Mouse (Mus musculus) liver, adult 2 months (tissue): Measurements from ENCODE around the gene Grtp1.

Experiments used
- CTCF ChIP-seq: fragments of 200-500 bp; IDR thresholded peaks from 2 replicates; pipeline ENCODE4 v1.5.1; 2011; ENCODE audit warnings: low read depth, low read length, control low read depth
- POLR2A ChIP-seq: fragments of 200-500 bp; IDR thresholded peaks from 2 replicates; pipeline ENCODE4 v1.6.1; 2011; ENCODE audit warnings: low read length, control low read depth; ENCODE audit not compliant: insufficient read depth; ENCODE audit errors: extremely low read depth

- no peak for TF ChIP-seq POLR2A
- TF ChIP-seq CTCF: no peak
Measured at GRCm38 (mm10) chr8:13188052-13188555, 12.3 kb downstream of the Grtp1 start.
